Mouse (Mus musculus): Measurements from ENCODE around the gene Armc8. TPM values are rescaled to one million over a fixed set of nuclear protein-coding genes. Genes with fewer than 3 reads are reported as not detected.

Armc8 gene
- polyA plus RNA-seq, 1 experiment, result 10.9 TPM

GRCm38 (mm10) chr9:99439064-99439463, 129.6 kb downstream of the Armc8 start:
- no peak overlapping the region for H3K4me3 ChIP-seq (replicated peaks; ENCODE audit: extremely low read depth, low read depth, low read length)
- 83% methylated on average over 8 of the region's 8 CpGs for WGBS
- H3K4me1 ChIP-seq (ENCODE audit: control insufficient read depth, insufficient read depth, low read length), result 0 out of 2 replicates have a peak, but pooled peaks cover 2% of the 10 kb centered on the region
- no peak for DNase-seq
- TF ChIP-seq POLR2A (IDR thresholded peaks at IDR 0.05; ENCODE audit: borderline replicate concordance, extremely low read depth, low read depth, low read length) (no peak), CTCF (IDR thresholded peaks at IDR 0.05; ENCODE audit: insufficient read depth, low read length) (no peak)

DNA sequence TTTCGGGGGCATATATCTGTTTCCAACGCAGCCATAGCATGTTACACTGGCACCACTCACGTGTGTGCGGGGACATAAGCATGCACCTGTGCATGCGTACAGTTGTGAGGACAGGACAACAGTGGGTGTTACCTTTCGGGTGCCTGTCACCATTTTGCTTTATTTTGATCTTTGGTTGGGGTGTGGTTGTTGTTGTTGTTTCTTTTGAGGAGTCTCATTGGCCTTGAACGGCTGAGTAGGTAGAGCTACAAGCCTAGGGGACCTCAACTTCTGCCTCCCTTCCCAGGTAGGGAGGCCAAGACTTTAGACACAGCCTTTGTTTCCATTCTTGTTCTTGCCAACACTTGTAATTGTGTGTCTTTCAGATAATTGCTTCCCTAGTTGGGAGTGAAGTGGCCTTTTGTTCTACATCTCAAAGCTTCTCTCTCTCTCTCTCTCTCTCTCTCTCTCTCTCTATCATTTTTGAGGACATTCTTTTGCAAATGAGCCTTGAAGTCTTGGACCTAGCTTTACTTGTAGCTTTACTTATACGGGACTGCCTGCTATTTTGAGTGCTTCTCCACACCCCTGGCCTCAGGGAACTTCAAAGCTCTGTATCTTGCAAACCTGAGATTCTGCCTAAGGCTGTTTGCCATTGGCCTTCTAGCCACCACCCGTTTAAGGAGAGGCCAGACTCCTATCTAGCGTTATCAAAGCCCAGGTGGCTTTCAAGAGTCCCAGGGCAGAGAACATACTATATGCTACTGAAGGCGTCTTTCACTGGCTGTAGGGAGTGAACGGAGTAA, 130.7 kb downstream of the Armc8 start:
- TF ChIP-seq POLR2A (IDR thresholded peaks at IDR 0.05; ENCODE audit: borderline replicate concordance, extremely low read depth, low read depth, low read length), result no peak
- TF ChIP-seq CTCF (IDR thresholded peaks at IDR 0.05; ENCODE audit: insufficient read depth, low read length), result no peak
- WGBS, result 79% methylated on average over 12 of the region's 12 CpGs

GRCm38 (mm10) chr9:99437031-99437764, 131.5 kb downstream of the Armc8 start, which contains the start of gene Mras:
Gene Mras (minus strand): TSS chr9:99437381.
- DNase-seq, result no peak
- 9% methylated on average over 27 of the region's 27 CpGs for WGBS
- Histone ChIP-seq H3K4me1 (ENCODE audit: control insufficient read depth, insufficient read depth, low read length) (0 out of 2 replicates have a peak, but pooled peaks cover 2% of the 10 kb centered on the region), H3K4me3 (replicated peaks; ENCODE audit: extremely low read depth, low read depth, low read length) (peak within 1 kb of the TSS; percentile 66)
- TF ChIP-seq CTCF (IDR thresholded peaks at IDR 0.05; ENCODE audit: insufficient read depth, low read length) (no peak), POLR2A (IDR thresholded peaks at IDR 0.05; ENCODE audit: borderline replicate concordance, extremely low read depth, low read depth, low read length) (no peak)

More for the DNA sequence above, 130.7 kb downstream of the Armc8 start:
- no peak for DNase-seq
- Histone ChIP-seq H3K4me3 (replicated peaks; ENCODE audit: extremely low read depth, low read depth, low read length) (no peak overlapping the region), H3K4me1 (ENCODE audit: control insufficient read depth, insufficient read depth, low read length) (0 out of 2 replicates have a peak, but pooled peaks cover 2% of the 10 kb centered on the region)

DNA sequence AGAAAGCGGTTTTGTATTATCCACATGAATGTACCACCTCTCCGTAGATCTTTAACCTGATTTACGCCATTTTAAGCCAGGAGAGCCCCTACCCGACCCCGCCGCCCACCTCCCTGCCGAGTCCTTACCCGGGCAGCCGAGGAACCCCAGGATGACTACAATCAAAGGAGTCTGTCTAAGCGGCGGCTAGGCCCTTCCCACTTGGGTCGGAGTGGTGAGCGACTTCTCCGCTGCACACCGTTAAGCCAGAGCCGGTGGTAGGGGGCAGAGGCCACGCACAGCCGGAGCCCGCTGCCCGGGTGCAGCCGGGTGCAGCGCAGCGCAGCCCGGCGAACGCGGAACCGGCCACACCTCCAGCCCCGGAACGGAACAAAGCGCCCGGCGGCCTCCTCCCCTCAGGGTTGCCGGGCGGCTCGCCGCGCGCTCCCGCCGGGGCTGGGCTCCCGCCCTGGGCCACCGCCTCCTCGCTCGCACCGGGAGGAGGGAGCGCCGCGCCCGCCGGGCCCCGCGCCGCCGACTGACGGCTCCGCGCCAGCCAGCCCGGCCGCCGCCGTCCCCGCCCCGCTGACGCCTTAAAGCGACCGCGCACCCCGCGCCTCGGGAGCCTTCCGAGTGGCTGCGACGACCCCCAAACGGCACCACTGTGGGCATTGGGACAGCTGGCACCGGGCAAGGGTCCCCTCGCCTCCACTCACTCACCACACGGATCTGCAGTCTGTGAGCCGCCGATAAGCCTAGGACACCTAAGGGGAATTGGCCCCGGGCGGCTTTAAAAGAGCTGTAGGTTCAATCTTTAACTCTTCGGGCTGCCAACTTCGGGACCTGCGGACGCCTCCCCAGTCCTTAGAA, 132.3 kb downstream of the Armc8 start:
- WGBS, result under 1% methylated on average over 82 of the region's 86 CpGs
- TF ChIP-seq POLR2A (IDR thresholded peaks at IDR 0.05; ENCODE audit: borderline replicate concordance, extremely low read depth, low read depth, low read length), result no peak
- no peak for TF ChIP-seq CTCF (IDR thresholded peaks at IDR 0.05; ENCODE audit: insufficient read depth, low read length)
- H3K4me3 ChIP-seq (replicated peaks; ENCODE audit: extremely low read depth, low read depth, low read length), result peak overlapping the region; percentile 66
- H3K4me1 ChIP-seq (ENCODE audit: control insufficient read depth, insufficient read depth, low read length), result 0 out of 2 replicates have a peak, but pooled peaks cover 2% of the 10 kb centered on the region
- DNase-seq, result peak; percentile 78

DNA sequence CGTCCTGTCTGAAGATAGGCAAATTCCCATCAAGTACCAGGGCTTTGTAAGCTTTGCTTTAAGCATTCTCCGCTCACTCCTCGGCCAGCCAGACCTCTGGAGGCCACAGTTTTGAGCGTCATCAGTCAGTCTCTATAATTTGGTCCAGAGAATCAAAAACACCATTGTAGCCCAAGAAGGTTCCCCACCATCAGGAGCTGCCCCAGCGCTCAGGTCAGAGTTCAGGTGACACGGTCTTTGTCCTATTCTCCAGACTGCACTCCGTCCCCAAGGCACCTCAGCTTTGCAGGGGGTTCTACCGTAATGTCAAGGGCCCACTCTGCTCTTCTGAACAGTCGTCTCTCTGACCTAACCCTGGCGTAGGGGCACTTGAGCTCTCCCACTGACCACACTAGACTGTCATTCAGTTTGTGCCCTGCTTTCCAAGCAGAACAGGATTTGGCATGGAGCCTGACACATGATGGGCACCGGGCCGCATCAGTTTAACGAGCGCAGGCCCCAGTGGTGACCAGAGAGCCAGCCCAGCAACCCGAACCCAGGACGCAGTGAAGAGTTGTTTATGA, 133.0 kb downstream of the Armc8 start:
- peak; percentile 34 for DNase-seq
- WGBS, result 27% methylated on average over 16 of the region's 16 CpGs
- peak overlapping the region; percentile 66 for H3K4me3 ChIP-seq (replicated peaks; ENCODE audit: extremely low read depth, low read depth, low read length)
- TF ChIP-seq POLR2A (IDR thresholded peaks at IDR 0.05; ENCODE audit: borderline replicate concordance, extremely low read depth, low read depth, low read length) (no peak), CTCF (IDR thresholded peaks at IDR 0.05; ENCODE audit: insufficient read depth, low read length) (no peak)
- 0 out of 2 replicates have a peak, but pooled peaks cover 2% of the 10 kb centered on the region for H3K4me1 ChIP-seq (ENCODE audit: control insufficient read depth, insufficient read depth, low read length)

GRCm38 (mm10) chr9:99434892-99435618, 133.6 kb downstream of the Armc8 start:
- H3K4me3 ChIP-seq (replicated peaks; ENCODE audit: extremely low read depth, low read depth, low read length), result peak overlapping the region; percentile 66
- DNase-seq, result no peak

GRCm38 (mm10) chr9:99432478-99432877, 136.2 kb downstream of the Armc8 start:
- no peak for DNase-seq
- WGBS, result 83% methylated on average over 4 of the region's 4 CpGs
- TF ChIP-seq POLR2A (IDR thresholded peaks at IDR 0.05; ENCODE audit: borderline replicate concordance, extremely low read depth, low read depth, low read length), result no peak
- TF ChIP-seq CTCF (IDR thresholded peaks at IDR 0.05; ENCODE audit: insufficient read depth, low read length), result no peak
- Histone ChIP-seq H3K4me3 (replicated peaks; ENCODE audit: extremely low read depth, low read depth, low read length) (no peak overlapping the region), H3K4me1 (ENCODE audit: control insufficient read depth, insufficient read depth, low read length) (0 out of 2 replicates have a peak, but pooled peaks cover 2% of the 10 kb centered on the region)

More at GRCm38 (mm10) chr9:99434892-99435618, 133.6 kb downstream of the Armc8 start:
- TF ChIP-seq CTCF (IDR thresholded peaks at IDR 0.05; ENCODE audit: insufficient read depth, low read length) (no peak), POLR2A (IDR thresholded peaks at IDR 0.05; ENCODE audit: borderline replicate concordance, extremely low read depth, low read depth, low read length) (no peak)
- 42% methylated on average over 14 of the region's 14 CpGs for WGBS
- H3K4me1 ChIP-seq (ENCODE audit: control insufficient read depth, insufficient read depth, low read length), result 0 out of 2 replicates have a peak, but pooled peaks cover 2% of the 10 kb centered on the region

GRCm38 (mm10) chr9:99431963-99432362, 136.7 kb downstream of the Armc8 start:
- no peak overlapping the region for H3K4me3 ChIP-seq (replicated peaks; ENCODE audit: extremely low read depth, low read depth, low read length)
- TF ChIP-seq POLR2A (IDR thresholded peaks at IDR 0.05; ENCODE audit: borderline replicate concordance, extremely low read depth, low read depth, low read length), result no peak
- TF ChIP-seq CTCF (IDR thresholded peaks at IDR 0.05; ENCODE audit: insufficient read depth, low read length), result no peak
- WGBS, result 79% methylated on average over 6 of the region's 6 CpGs
- DNase-seq, result no peak
- H3K4me1 ChIP-seq (ENCODE audit: control insufficient read depth, insufficient read depth, low read length), result no peaks in the 10 kb centered on the region
